Mouse (Mus musculus) erythroblast, embryonic 14.5 days (primary cell): Measurements from ENCODE around the gene Hoga1.

Experiments used
- GATA1 ChIP-seq: IDR thresholded peaks from 2 replicates; pipeline ENCODE4 v1.6.1; 2012; ENCODE audit warnings: low read length, inconsistent platforms, mixed read lengths
- TAL1 ChIP-seq: IDR thresholded peaks from 3 replicates; pipeline ENCODE4 v1.6.1; 2012; ENCODE audit warnings: low read length, inconsistent platforms, mixed read lengths

DNA sequence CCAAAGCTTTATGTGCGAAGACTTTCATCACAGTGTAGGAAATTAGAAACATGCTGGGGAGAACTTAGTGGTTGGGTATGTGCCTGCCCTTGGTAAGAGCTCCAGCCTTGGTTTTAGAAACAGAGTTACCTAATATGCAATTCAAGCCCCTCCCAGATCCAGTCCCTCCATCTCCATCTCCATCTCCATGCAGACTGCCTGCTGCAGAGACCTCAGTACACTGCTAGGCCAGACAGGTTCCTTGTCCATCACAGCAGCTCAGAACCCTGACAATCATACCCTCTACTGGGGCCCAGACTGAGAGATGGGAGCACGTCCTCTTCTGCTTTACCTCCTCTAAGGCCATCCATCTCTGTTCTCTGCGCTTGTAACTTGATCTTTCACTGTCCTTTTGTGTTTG, 36.8 kb upstream of the Hoga1 start:
- TF ChIP-seq GATA1 (no peak), TAL1 (no peak)
